Mouse (Mus musculus) bone marrow macrophage, adult 2 months (primary cell): ENCODE measurements around the gene Uspl1.

ENCODE experiments used
- CTCF ChIP-seq: IDR thresholded peaks from 2 replicates; pipeline ENCODE4 v1.5.1; 2012; ENCODE audit warnings: low read depth, mild to moderate bottlenecking, low read length, moderate library complexity
- POLR2A ChIP-seq: IDR thresholded peaks from 2 replicates; pipeline ENCODE4 v1.6.1; 2012; ENCODE audit warnings: mild to moderate bottlenecking, low read depth, low read length, borderline replicate concordance

GRCm38 (mm10) chr5:149150882-149151281 is 33.3 kb upstream of the Uspl1 start:
- TF ChIP-seq POLR2A, result no peak
- TF ChIP-seq CTCF, result no peak
